Mouse (Mus musculus): Measurements from ENCODE around the gene Mllt11. TPM values are rescaled to one million over a fixed set of nuclear protein-coding genes. Genes with fewer than 3 reads are reported as not detected.
A peak's percentile ranks its signal among the peaks of the same experiment; 100 is the strongest.

Mllt11 gene
- polyA plus RNA-seq, 1 experiment from 2014 or later: 65.8 TPM

GRCm38 (mm10) chr3:95269789-95270188 lies 37.8 kb upstream of the Mllt11 start:
- H3K27me3 ChIP-seq: no peaks in the 10 kb centered on the region
- ChIA-PET POLR2A (no interaction called here), CTCF (interaction anchor here (1.3 to 1.4 kb wide), 2 partner anchors 8 to 52 kb away, joined by 3 read pairs; partner anchors contain the start of gene Gabpb2)
- in situ Hi-C loops (cut with MboI; ENCODE audit: low pct_unique_long_range_greater_than_20kb): loop anchor here (5.0 kb wide), 1 partner anchor 127 kb away; the partner anchor contains the start of gene Tnfaip8l2
- no peak for DNase-seq (ENCODE audit: low read depth, low spot score)
- no peak for ATAC-seq
- TF ChIP-seq CTCF (IDR thresholded peaks at IDR 0.05): no peak

- ChIA-PET CTCF (interaction anchor here (1.4 kb wide), 1 partner anchor 29 kb away, joined by 3 read pairs; no protein-coding TSS in a partner anchor), POLR2A (no interaction called here)
- ATAC-seq: no peak
- H3K27me3 ChIP-seq: no peaks in the 10 kb centered on the region
- in situ Hi-C loops (cut with MboI; ENCODE audit: low pct_unique_long_range_greater_than_20kb): loop anchor here (5.0 kb wide), 1 partner anchor 126 kb away; the partner anchor contains the start of gene Tnfaip8l2
- TF ChIP-seq CTCF (IDR thresholded peaks at IDR 0.05): no peak
- peak; percentile 61 for DNase-seq (ENCODE audit: low read depth, low spot score)
These were observed 35.9 kb upstream of the Mllt11 start for GRCm38 (mm10) chr3:95267855-95268254.

- ChIA-PET CTCF (interaction anchor here (1.0 to 2.0 kb wide), 4 partner anchors 10 to 53 kb away, joined by 3 to 10 read pairs (median 5); no protein-coding TSS in a partner anchor), POLR2A (interaction anchor here (0.6 to 1.6 kb wide), 4 partner anchors 9 to 38 kb away, joined by 3 to 7 read pairs (median 4); partner anchors contain the start of gene Mindy1)
- no peak for DNase-seq (ENCODE audit: low read depth, low spot score)
- in situ Hi-C loops (cut with MboI; ENCODE audit: low pct_unique_long_range_greater_than_20kb): loop anchor here (5.0 kb wide), 1 partner anchor 124 kb away; the partner anchor contains the start of gene Tnfaip8l2
- H3K27me3 ChIP-seq: no peaks in the 10 kb centered on the region
- no peak for TF ChIP-seq CTCF (IDR thresholded peaks at IDR 0.05)
- no peak for ATAC-seq
These were observed 34.1 kb upstream of the Mllt11 start for GRCm38 (mm10) chr3:95266052-95266451.

- DNase-seq (ENCODE audit: low read depth, low spot score): no peak
- POLR2A ChIA-PET: interaction anchor here (0.5 to 1.4 kb wide), 4 partner anchors 10 to 168 kb away, joined by 3 to 4 read pairs (median 4); partner anchors contain the start of gene Mindy1
- no peaks in the 10 kb centered on the region for H3K27me3 ChIP-seq
- CTCF ChIA-PET: interaction anchor here (1.4 to 2.3 kb wide), 3 partner anchors 10 to 41 kb away, joined by 3 to 13 read pairs (median 6); no protein-coding TSS in a partner anchor
- ATAC-seq: no peak
- no peak for TF ChIP-seq CTCF (IDR thresholded peaks at IDR 0.05)
- in situ Hi-C loops (cut with MboI; ENCODE audit: low pct_unique_long_range_greater_than_20kb): loop anchor here (5.0 kb wide), 1 partner anchor 122 kb away; the partner anchor contains the start of gene Tnfaip8l2
These were observed 32.8 kb upstream of the Mllt11 start for GRCm38 (mm10) chr3:95264724-95265123.

GRCm38 (mm10) chr3:95263089-95263739 lies 31.2 kb upstream of the Mllt11 start:
- ATAC-seq (peak; percentile 36), DNase-seq (ENCODE audit: low read depth, low spot score) (no peak)
- in situ Hi-C loops (cut with MboI; ENCODE audit: low pct_unique_long_range_greater_than_20kb): no loop called here
- TF ChIP-seq CTCF (IDR thresholded peaks at IDR 0.05): peak; percentile 86
- ChIA-PET POLR2A (interaction anchor here (0.7 to 1.4 kb wide), 2 partner anchors 18 to 36 kb away, joined by 4 to 5 read pairs; partner anchors contain the start of gene Mindy1), CTCF (interaction anchor here (0.6 to 2.3 kb wide), 12 partner anchors 10 to 123 kb away, joined by 3 to 13 read pairs (median 4); partner anchors contain the start of gene Sema6c)
- no peaks in the 10 kb centered on the region for H3K27me3 ChIP-seq

- no peak for ATAC-seq
- DNase-seq (ENCODE audit: low read depth, low spot score): peak; percentile 13
- POLR2A ChIA-PET: interaction anchor here (0.7 kb wide), 1 partner anchor 35 kb away, joined by 5 read pairs; no protein-coding TSS in a partner anchor
- CTCF ChIA-PET: interaction anchor here (1.0 to 2.2 kb wide), 2 partner anchors 29 to 122 kb away, joined by 3 to 6 read pairs; no protein-coding TSS in a partner anchor
- H3K27me3 ChIP-seq: no peaks in the 10 kb centered on the region
- no peak for TF ChIP-seq CTCF (IDR thresholded peaks at IDR 0.05)
- in situ Hi-C loops (cut with MboI; ENCODE audit: low pct_unique_long_range_greater_than_20kb): no loop called here
These were observed 30.0 kb upstream of the Mllt11 start for GRCm38 (mm10) chr3:95261975-95262374.

- TF ChIP-seq CTCF (IDR thresholded peaks at IDR 0.05): no peak
- H3K27me3 ChIP-seq: no peaks in the 10 kb centered on the region
- ATAC-seq (no peak), DNase-seq (ENCODE audit: low read depth, low spot score) (no peak)
- in situ Hi-C loops (cut with MboI; ENCODE audit: low pct_unique_long_range_greater_than_20kb): no loop called here
- POLR2A ChIA-PET: no interaction called here
- CTCF ChIA-PET: interaction anchor here (0.6 to 2.0 kb wide), 4 partner anchors 9 to 586 kb away, joined by 3 to 7 read pairs (median 4); partner anchors contain the start of gene Mllt11
These were observed 25.0 kb upstream of the Mllt11 start for GRCm38 (mm10) chr3:95256931-95257330.

GRCm38 (mm10) chr3:95250783-95251424 lies 18.9 kb upstream of the Mllt11 start, which contains the start of gene Bnipl:
Gene Bnipl (minus strand): TSS chr3:95251193.
- ATAC-seq (no peak), DNase-seq (ENCODE audit: low read depth, low spot score) (no peak)
- no peaks in the 10 kb centered on the region for H3K27me3 ChIP-seq
- ChIA-PET POLR2A (interaction anchor here (0.9 to 1.0 kb wide), 2 partner anchors 9 to 18 kb away, joined by 4 to 5 read pairs; no protein-coding TSS in a partner anchor), CTCF (interaction anchor here (1.0 to 1.5 kb wide), 5 partner anchors 10 to 26 kb away, joined by 3 to 5 read pairs (median 3); partner anchors contain the start of gene Gm128)
- in situ Hi-C loops (cut with MboI; ENCODE audit: low pct_unique_long_range_greater_than_20kb): no loop called here
- TF ChIP-seq CTCF (IDR thresholded peaks at IDR 0.05): no peak

- ChIA-PET POLR2A (no interaction called here), CTCF (interaction anchor here (1.2 kb wide), 1 partner anchor 98 kb away, joined by 4 read pairs; no protein-coding TSS in a partner anchor)
- TF ChIP-seq CTCF (IDR thresholded peaks at IDR 0.05): no peak
- ATAC-seq: no peak
- DNase-seq (ENCODE audit: low read depth, low spot score): no peak
- no peaks in the 10 kb centered on the region for H3K27me3 ChIP-seq
- in situ Hi-C loops (cut with MboI; ENCODE audit: low pct_unique_long_range_greater_than_20kb): no loop called here
These were observed 18.4 kb upstream of the Mllt11 start for GRCm38 (mm10) chr3:95250361-95250760.

GRCm38 (mm10) chr3:95247660-95248336 lies 15.8 kb upstream of the Mllt11 start:
- CTCF ChIA-PET: no interaction called here
- in situ Hi-C loops (cut with MboI; ENCODE audit: low pct_unique_long_range_greater_than_20kb): no loop called here
- TF ChIP-seq CTCF (IDR thresholded peaks at IDR 0.05): no peak
- no peak for ATAC-seq
- H3K27me3 ChIP-seq: no peaks in the 10 kb centered on the region
- POLR2A ChIA-PET: no interaction called here
- DNase-seq (ENCODE audit: low read depth, low spot score): no peak

Measured in Patski (cell line).